In genomic region chr15:95791855-95792254, GRCm38 (mm10) we compare ENCODE assay signal across 8 mouse cellular contexts. TPM values are rescaled to one million over a fixed set of nuclear protein-coding genes. Genes with fewer than 3 reads are reported as not detected.
A peak's percentile ranks its signal among the peaks of the same experiment; 100 is the strongest.
DNase-seq lines count a peak whose midpoint lies in the region; ATAC-seq and TF ChIP-seq lines count a peak whose summit lies in the region.

No protein-coding gene starts in this region.

- H3K9me3 ChIP-seq in heart, embryonic 10.5 days: no peaks in the 10 kb centered on the region
- no peaks in the 10 kb centered on the region for H3K9me3 ChIP-seq in forebrain, embryonic 16.5 days (ENCODE audit: control insufficient read depth, low read length)
- H3K9me3 ChIP-seq in liver, postnatal 0 days (ENCODE audit: low read length): no peaks in the 10 kb centered on the region

- H3K4me1 ChIP-seq in heart, embryonic 10.5 days: peaks cover 48% of the 10 kb centered on the region
- H3K4me1 ChIP-seq in forebrain, embryonic 16.5 days (replicated peaks; ENCODE audit: control insufficient read depth, insufficient read depth, low read length): peaks cover 35% of the 10 kb centered on the region
- peaks cover 25% of the 10 kb centered on the region for H3K4me1 ChIP-seq in liver, postnatal 0 days (ENCODE audit: insufficient read depth)

- 62% methylated on average over 5 of the region's 5 CpGs for WGBS in heart, embryonic 10.5 days
- 61% methylated on average over 5 of the region's 5 CpGs for WGBS in forebrain, embryonic 16.5 days
- 57% methylated on average over 5 of the region's 5 CpGs for WGBS in liver, postnatal 0 days (ENCODE audit: insufficient replicate concordance)

- no peak for TF ChIP-seq EP300 in liver, postnatal 0 days (IDR thresholded peaks at IDR 0.05; ENCODE audit: low read depth)

- H3K4me3 ChIP-seq in heart, embryonic 10.5 days: peak overlapping the region; percentile 82
- peak overlapping the region; percentile 99 for H3K4me3 ChIP-seq in C2C12 (ENCODE audit: insufficient read depth, poor library complexity, severe bottlenecking)
- peak overlapping the region; percentile 64 for H3K4me3 ChIP-seq in forebrain, embryonic 16.5 days (replicated peaks; ENCODE audit: low read length)
- peak overlapping the region; percentile 83 for H3K4me3 ChIP-seq in liver, postnatal 0 days (ENCODE audit: low read depth, low read length)

- no peak for ATAC-seq in forebrain, embryonic 16.5 days
- no peak for ATAC-seq in liver, postnatal 0 days

- peak overlapping the region; percentile 82 for H3ac ChIP-seq in C2C12 (ENCODE audit: control insufficient read depth, insufficient read length, low read depth)

- no peak overlapping the region for H3K27ac ChIP-seq in heart, embryonic 10.5 days
- no peak overlapping the region for H3K27ac ChIP-seq in forebrain, embryonic 16.5 days (ENCODE audit: low read length)
- H3K27ac ChIP-seq in liver, postnatal 0 days (ENCODE audit: low read depth): no peak overlapping the region

- H3K79me3 ChIP-seq in C2C12 (ENCODE audit: low read depth): peaks cover 59% of the 10 kb centered on the region

- peaks cover 5% of the 10 kb centered on the region; the same call in 1 of the 2 replicates for H3K27me3 ChIP-seq in heart, embryonic 10.5 days (ENCODE audit: insufficient read depth, poor library complexity, severe bottlenecking)
- no peaks in the 10 kb centered on the region for H3K27me3 ChIP-seq in C2C12 (ENCODE audit: control insufficient read depth, insufficient read depth, insufficient read length)
- H3K27me3 ChIP-seq in forebrain, embryonic 16.5 days (replicated peaks; ENCODE audit: control insufficient read depth, insufficient read depth, low read length): no peaks in the 10 kb centered on the region
- no peaks in the 10 kb centered on the region for H3K27me3 ChIP-seq in liver, postnatal 0 days (ENCODE audit: insufficient read depth, low read length)

- peak overlapping the region; percentile 88 for H3K4me2 ChIP-seq in forebrain, embryonic 16.5 days (ENCODE audit: low read length)
- H3K4me2 ChIP-seq in liver, postnatal 0 days (ENCODE audit: low read depth, low read length): peak overlapping the region; percentile 96

- TF ChIP-seq CTCF in C2C12 (IDR thresholded peaks at IDR 0.05; ENCODE audit: control insufficient read depth, insufficient read depth, insufficient read length): no peak
- no peak for TF ChIP-seq CTCF in liver, postnatal 0 days (IDR thresholded peaks at IDR 0.05; ENCODE audit: low read depth)

- H3K79me2 ChIP-seq in C2C12 (ENCODE audit: control insufficient read depth, insufficient read depth): peaks cover 63% of the 10 kb centered on the region

- H3K9ac ChIP-seq in forebrain, embryonic 16.5 days (replicated peaks; ENCODE audit: low read depth, low read length): no peak overlapping the region; the same call in 1 of the 2 replicates
- H3K9ac ChIP-seq in liver, postnatal 0 days (replicated peaks): peak overlapping the region; percentile 79

- H3K36me3 ChIP-seq in heart, embryonic 10.5 days: no peaks in the 10 kb centered on the region
- peaks cover 34% of the 10 kb centered on the region for H3K36me3 ChIP-seq in C2C12 (ENCODE audit: control insufficient read depth, insufficient read depth)
- H3K36me3 ChIP-seq in forebrain, embryonic 16.5 days (ENCODE audit: control insufficient read depth, insufficient read depth): no peaks in the 10 kb centered on the region
- H3K36me3 ChIP-seq in liver, postnatal 0 days (replicated peaks; ENCODE audit: insufficient read depth, low read length): no peaks in the 10 kb centered on the region

- no peak for DNase-seq in heart, embryonic 10.5 days (ENCODE audit: low spot score)
- DNase-seq in heart, adult 11 months: no peak
- DNase-seq in liver, postnatal 0 days: no peak
- DNase-seq in right cerebral cortex, postnatal 25 days: no peak
- no peak for DNase-seq in yolk sac, embryonic 10.5 days (ENCODE audit: low spot score)
- no peak for DNase-seq in cerebellum, adult 9-10 months

TF ChIP-seq in C2C12, 6 proteins besides CTCF, POLR2A, EP300 and RAD21:
- TF ChIP-seq MYOD1 (IDR thresholded peaks at IDR 0.05; ENCODE audit: control insufficient read depth, insufficient read length, low read depth) (no peak), MAX (IDR thresholded peaks at IDR 0.05) (no peak), MYOG (IDR thresholded peaks at IDR 0.05; ENCODE audit: control insufficient read depth, extremely low read depth, insufficient read length) (no peak), CEBPB (IDR thresholded peaks at IDR 0.05; ENCODE audit: low read depth) (no peak), FOSL1 (IDR thresholded peaks at IDR 0.05; ENCODE audit: insufficient read depth, low read length, poor library complexity, severe bottlenecking) (no peak), USF1 (IDR thresholded peaks at IDR 0.05; ENCODE audit: low read depth) (no peak)
TF ChIP-seq in C2C12: peak in this region for 0.

RNA-seq across cellular contexts. Expression of gene Ano6, which starts 1.2 kb away (rescaled TPM):
- polyA plus RNA-seq in heart, embryonic 10.5 days (2016; fragmentation: Nextera tagmentation; extraction: Ambion mirVana): 40.8 and 44.4 TPM in 2 replicates
- 73.2 TPM for polyA plus RNA-seq in C2C12 (2012; fragmentation: generic; extraction: Trizol)
- polyA plus RNA-seq in forebrain, embryonic 16.5 days (2015; fragmentation: Nextera tagmentation; extraction: Ambion mirVana): 22.7 and 24.6 TPM in 2 replicates
- 6.0 and 6.9 TPM in 2 replicates for polyA plus RNA-seq in liver, postnatal 0 days (2015; fragmentation: Nextera tagmentation; extraction: Ambion mirVana)
